Mouse (Mus musculus) heart, postnatal 0 days (tissue): Measurements from ENCODE around the gene Tmem151b. TPM values are rescaled to one million over a fixed set of nuclear protein-coding genes. Genes with fewer than 3 reads are reported as not detected.

ENCODE experiments used
- ATAC-seq: fragments of 200-750 bp; cut with Nextera tagmentation; 2 replicates; pipeline ENCODE4 v1.8.0; 2017; ENCODE audit warnings: low read depth, moderate number of reproducible peaks, moderate library complexity; ENCODE audit not compliant: insufficient read depth
- DNase-seq: peaks from one replicate; pipeline ENCODE4 v3.0.0-alpha.2; 2016; ENCODE audit warnings: low spot score
- H3K27ac ChIP-seq: fragments of 300-500 bp; sonication (generic); 2 replicates; pipeline ENCODE4 v1.5.1; 2014; ENCODE audit warnings: low read depth, mild to moderate bottlenecking
- H3K27me3 ChIP-seq: fragments of 300-500 bp; sonication (generic); 2 replicates; pipeline ENCODE4 v1.6.1; 2014; ENCODE audit warnings: low read length, mixed read lengths; ENCODE audit not compliant: control insufficient read depth, insufficient read depth
- H3K36me3 ChIP-seq: fragments of 300-500 bp; sonication (generic); replicated peaks from 2 replicates; pipeline ENCODE4 v1.6.1; 2014; ENCODE audit warnings: low read length, mixed read lengths; ENCODE audit not compliant: control insufficient read depth, insufficient read depth
- H3K4me1 ChIP-seq: fragments of 300-500 bp; sonication (generic); 2 replicates; pipeline ENCODE4 v1.6.1; 2014; ENCODE audit warnings: antibody characterized with exemption; ENCODE audit not compliant: control insufficient read depth, insufficient read depth
- H3K4me2 ChIP-seq: fragments of 300-500 bp; sonication (generic); 2 replicates; pipeline ENCODE4 v1.6.1; 2014; ENCODE audit warnings: low read depth, mild to moderate bottlenecking, low read length, moderate library complexity
- H3K4me3 ChIP-seq: fragments of 300-500 bp; sonication (generic); 2 replicates; pipeline ENCODE4 v1.5.1; 2014; ENCODE audit warnings: low read depth, low read length
- H3K9ac ChIP-seq: fragments of 300-500 bp; sonication (generic); replicated peaks from 2 replicates; pipeline ENCODE4 v1.6.1; 2014; ENCODE audit warnings: low read depth, low read length, mixed read lengths
- H3K9me3 ChIP-seq: fragments of 300-500 bp; sonication (generic); replicated peaks from 2 replicates; pipeline ENCODE4 v1.6.1; 2016; ENCODE audit warnings: low read length; ENCODE audit not compliant: control insufficient read depth
- CTCF ChIP-seq: IDR thresholded peaks from 2 replicates; pipeline ENCODE4 v1.5.1; 2016; ENCODE audit warnings: antibody characterized with exemption, control low read depth, low read depth
- EP300 ChIP-seq: IDR thresholded peaks from 2 replicates; pipeline ENCODE4 v1.6.1; 2016; ENCODE audit warnings: antibody characterized with exemption, low read depth
- WGBS: fragments of 180-500 bp; shearing (Covaris S2); extraction: QIAGEN DNeasy Blood & Tissue Kit; methylation state at CpG from one replicate; pipeline ENCODE4 v1.1.7; 2014; 5-methylcytosine and 5-hydroxymethylcytosine counted together
- polyA plus RNA-seq: library from polyadenylated mRNA; unstranded; fragments of >200 nt; fragmentation: Nextera tagmentation; extraction: Ambion mirVana; gene quantifications from 2 replicates; pipeline ENCODE4 v1.2.1, GENCODE M21; 2015
- total RNA-seq: library from RNA; depleted of rRNA; stranded (reverse); fragments of >200 nt; gene quantifications from 2 replicates; pipeline ENCODE4 v1.2.3, GENCODE M21; 2014; ENCODE audit warnings: low replicate concordance; rRNA removed

Tmem151b gene
- 0.73 and 0.95 TPM in 2 replicates for total RNA-seq
- polyA plus RNA-seq, result 0.04 and 0.16 TPM in 2 replicates

DNA sequence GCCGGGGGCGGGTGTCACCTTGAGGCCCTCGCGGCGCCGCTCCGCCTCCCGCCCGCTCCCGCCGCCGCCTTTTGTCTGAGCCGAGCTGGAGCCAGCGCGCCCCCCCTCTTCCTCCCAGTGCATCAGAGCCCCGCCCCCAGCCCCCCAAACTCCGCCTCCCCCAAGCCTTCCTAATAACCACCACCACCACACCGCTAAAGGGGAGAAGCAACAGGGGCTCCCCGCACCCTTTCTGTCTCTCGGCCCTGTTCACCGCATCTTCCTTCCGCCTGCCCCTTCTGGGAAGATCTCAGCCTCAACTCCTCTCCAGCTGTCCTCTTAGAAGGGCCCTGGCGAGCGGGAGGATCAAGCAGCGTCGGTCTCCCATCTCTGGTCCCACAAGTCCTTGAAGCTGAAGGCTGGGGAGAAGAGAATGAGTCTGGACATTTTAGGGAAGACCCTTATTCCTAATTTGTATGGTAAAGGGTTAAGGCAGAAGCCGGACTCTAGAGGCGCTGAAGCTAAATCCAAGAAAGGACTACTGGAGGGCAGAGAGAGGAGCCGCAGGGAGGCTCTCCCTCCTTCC is at the start of gene Tmem151b:
Gene Tmem151b (minus strand): TSS at position 61 of the 565 bp plus-strand sequence.
- no peak for ATAC-seq
- WGBS, result 2% methylated on average over 11 of the region's 29 CpGs

GRCm38 (mm10) chr17:45598891-45599290 is 49.4 kb upstream of the Tmem151b start:
- peak overlapping the region; percentile 33 for H3K4me3 ChIP-seq
- no peak overlapping the region for H3K27ac ChIP-seq
- ATAC-seq, result no peak
- no peaks in the 10 kb centered on the region for H3K36me3 ChIP-seq
- H3K9ac ChIP-seq, result 0 out of 2 replicates have a peak overlapping the region, but pooled peaks have one; percentile 34
- no peak for DNase-seq
- no peaks in the 10 kb centered on the region for H3K9me3 ChIP-seq
- WGBS, result 45% methylated on average over 3 of the region's 3 CpGs
- H3K27me3 ChIP-seq, result no peaks in the 10 kb centered on the region
- peaks cover 28% of the 10 kb centered on the region for H3K4me1 ChIP-seq
- TF ChIP-seq EP300 (no peak), CTCF (no peak)
- peak overlapping the region; percentile 71 for H3K4me2 ChIP-seq

More for the DNA sequence above, at the start of gene Tmem151b:
- Histone ChIP-seq H3K4me3 (peak within 1 kb of the TSS; percentile 62), H3K9ac (peak within 1 kb of the TSS; percentile 50), H3K9me3 (no peaks in the 10 kb centered on the region), H3K27me3 (peaks cover 69% of the 10 kb centered on the region), H3K27ac (no peak within 1 kb of the TSS), H3K36me3 (no peaks in the 10 kb centered on the region), H3K4me2 (peak within 1 kb of the TSS; percentile 99), H3K4me1 (peaks cover 22% of the 10 kb centered on the region)
- no peak for TF ChIP-seq CTCF
- DNase-seq, result no peak

- Histone ChIP-seq H3K36me3 (no peaks in the 10 kb centered on the region), H3K9ac (no peak overlapping the region), H3K4me3 (no peak overlapping the region), H3K27me3 (no peaks in the 10 kb centered on the region), H3K9me3 (no peaks in the 10 kb centered on the region), H3K27ac (no peak overlapping the region), H3K4me2 (no peak overlapping the region), H3K4me1 (peaks cover 33% of the 10 kb centered on the region)
- TF ChIP-seq CTCF (no peak), EP300 (no peak)
- ATAC-seq, result no peak
- 95% methylated on average over 2 of the region's 2 CpGs for WGBS
- DNase-seq, result no peak
These were observed 48.9 kb upstream of the Tmem151b start for GRCm38 (mm10) chr17:45598376-45598775.

DNA sequence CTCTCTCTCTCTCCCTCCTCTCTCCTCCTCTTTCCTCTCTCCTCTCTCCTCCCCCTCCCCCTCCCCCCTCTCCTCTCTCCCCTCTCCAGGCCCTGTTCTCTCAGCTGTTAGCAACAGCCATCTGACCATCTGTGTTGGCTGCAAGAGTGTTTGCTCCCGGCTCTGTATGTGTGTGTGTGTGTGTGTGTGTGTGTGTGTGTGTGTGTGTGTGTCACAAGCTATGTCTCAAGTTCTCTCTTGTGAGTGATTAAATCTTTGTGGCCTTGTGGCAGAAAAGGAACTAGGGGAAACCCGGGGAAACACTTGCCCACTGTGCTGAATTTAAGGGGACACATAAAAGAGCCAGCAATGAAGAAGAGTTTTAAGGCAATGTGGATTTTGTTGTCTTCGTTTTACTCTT is 48.3 kb upstream of the Tmem151b start:
- no peak for TF ChIP-seq CTCF
- TF ChIP-seq EP300, result no peak
- Histone ChIP-seq H3K27ac (no peak overlapping the region), H3K4me3 (no peak overlapping the region), H3K27me3 (no peaks in the 10 kb centered on the region), H3K4me2 (no peak overlapping the region), H3K36me3 (no peaks in the 10 kb centered on the region), H3K4me1 (peaks cover 39% of the 10 kb centered on the region), H3K9ac (no peak overlapping the region), H3K9me3 (no peaks in the 10 kb centered on the region)
- WGBS, result 45% methylated on average over 3 of the region's 3 CpGs
- ATAC-seq (no peak), DNase-seq (no peak)

GRCm38 (mm10) chr17:45596631-45597396 is 47.3 kb upstream of the Tmem151b start:
- Histone ChIP-seq H3K9me3 (no peaks in the 10 kb centered on the region), H3K9ac (no peak overlapping the region), H3K4me2 (no peak overlapping the region), H3K27ac (peak overlapping the region; percentile 72), H3K4me1 (peaks cover 49% of the 10 kb centered on the region), H3K4me3 (no peak overlapping the region), H3K36me3 (no peaks in the 10 kb centered on the region), H3K27me3 (no peaks in the 10 kb centered on the region)
- DNase-seq (peak; percentile 70), ATAC-seq (peak; percentile 63)
- 35% methylated on average over 11 of the region's 11 CpGs for WGBS
- TF ChIP-seq CTCF (peak; percentile 68), EP300 (no peak)
